Comparison of ENCODE assay signal across 29 mouse cellular contexts in genomic region chr9:65259366-65259765, GRCm38 (mm10). TPM values are rescaled to one million over a fixed set of nuclear protein-coding genes. Genes with fewer than 3 reads are reported as not detected.
"Had no signal": no experiment of that assay in that cellular context is flagged by ENCODE, and none has a peak within 500 bp of the region (broad histone marks: within the 10 kb centered on the region; RNA-seq: fewer than 3 reads in every experiment).

No protein-coding gene starts in this region.

- H3K27ac ChIP-seq: heart, embryonic 10.5 days; heart, embryonic 13.5 days; heart, embryonic 15.5 days; hindbrain, embryonic 13.5 days; hindbrain, embryonic 15.5 days; hindbrain, postnatal 0 days; kidney, embryonic 15.5 days; kidney, postnatal 0 days; layer of hippocampus, adult 2 months; left cerebral cortex, adult 2 months; limb, embryonic 10.5 days; limb, embryonic 12.5 days; liver, embryonic 13.5 days; liver, embryonic 15.5 days had no signal

- H3K9ac ChIP-seq: heart, embryonic 13.5 days; heart, embryonic 15.5 days; hindbrain, embryonic 13.5 days; hindbrain, embryonic 15.5 days; kidney, embryonic 15.5 days; limb, embryonic 12.5 days; liver, embryonic 13.5 days; liver, embryonic 15.5 days had no signal

- H3K4me3 ChIP-seq: heart, embryonic 10.5 days; heart, embryonic 13.5 days; heart, embryonic 15.5 days; hindbrain, embryonic 13.5 days; hindbrain, embryonic 15.5 days; kidney, embryonic 15.5 days; layer of hippocampus, adult 2 months; left cerebral cortex, adult 2 months; limb, embryonic 10.5 days; limb, embryonic 12.5 days; liver, embryonic 13.5 days; liver, embryonic 15.5 days had no signal

- H3K4me2 ChIP-seq: heart, embryonic 13.5 days; heart, embryonic 15.5 days; hindbrain, embryonic 13.5 days; hindbrain, embryonic 15.5 days; kidney, embryonic 15.5 days; limb, embryonic 12.5 days; liver, embryonic 11.5 days; liver, embryonic 13.5 days; liver, embryonic 15.5 days had no signal

- H3K9me3 ChIP-seq: heart, embryonic 10.5 days; heart, embryonic 13.5 days; heart, embryonic 15.5 days; hindbrain, embryonic 13.5 days; hindbrain, embryonic 15.5 days; kidney, embryonic 15.5 days; limb, embryonic 10.5 days; limb, embryonic 12.5 days; liver, embryonic 13.5 days; liver, embryonic 15.5 days had no signal

- H3K27me3 ChIP-seq: heart, embryonic 13.5 days; heart, embryonic 15.5 days; hindbrain, embryonic 13.5 days; hindbrain, embryonic 15.5 days; kidney, embryonic 15.5 days; limb, embryonic 12.5 days; liver, embryonic 13.5 days; liver, embryonic 15.5 days had no signal

- H3K36me3 ChIP-seq: heart, embryonic 10.5 days; heart, embryonic 13.5 days; heart, embryonic 15.5 days; hindbrain, embryonic 13.5 days; hindbrain, embryonic 15.5 days; kidney, embryonic 15.5 days; limb, embryonic 10.5 days; limb, embryonic 12.5 days; liver, embryonic 13.5 days; liver, embryonic 15.5 days had no signal

- H3K4me1 ChIP-seq: heart, embryonic 10.5 days; heart, embryonic 13.5 days; heart, embryonic 15.5 days; hindbrain, embryonic 13.5 days; hindbrain, embryonic 15.5 days; limb, embryonic 12.5 days; liver, embryonic 13.5 days; liver, embryonic 15.5 days had no signal

- DNase-seq: gastrocnemius, postnatal 25 days; heart, postnatal 14 days; heart, postnatal 36 days; kidney, adult 11 months; kidney, adult 2 months; kidney, adult 9 months; kidney, postnatal 14 days; kidney, postnatal 36 days; liver; liver, embryonic 13.5 days had no signal

- ATAC-seq: hindbrain, postnatal 0 days; intestine, embryonic 16.5 days had no signal

RNA-seq across cellular contexts. Expression of gene Cilp, which starts 5.6 kb away (rescaled TPM):
- total RNA-seq: hematopoietic stem cell, adult 5-6 weeks; layer of hippocampus, postnatal 25 days; left cerebral cortex, postnatal 14 days; left cerebral cortex, postnatal 36 days had no signal
- polyA plus RNA-seq: heart, embryonic 10.5 days; heart, embryonic 13.5 days had no signal
